Mouse (Mus musculus) lung, embryonic 16.5 days (tissue): ENCODE measurements around the gene Slc22a5. TPM values are rescaled to one million over a fixed set of nuclear protein-coding genes. Genes with fewer than 3 reads are reported as not detected.

Experiments
- polyA plus RNA-seq: library from polyadenylated mRNA; unstranded; fragments of >200 nt; fragmentation: Nextera tagmentation; extraction: Ambion mirVana; gene quantifications from 2 replicates; pipeline ENCODE4 v1.2.1, GENCODE M21; 2015

The Slc22a5 gene
- polyA plus RNA-seq, 1 experiment from 2014 or later = 9.1 TPM

Other genes with a start within 250 kb of the Slc22a5 start
- gene Rad50, start 184.3 kb downstream of the Slc22a5 start, polyA plus RNA-seq = 29.5 and 33.7 TPM in 2 replicates
- not detected in 2 replicates for gene Il5, start 170.9 kb downstream of the Slc22a5 start, polyA plus RNA-seq
- gene Irf1, start 121.6 kb downstream of the Slc22a5 start, polyA plus RNA-seq = 29.7 and 33.9 TPM in 2 replicates
- 0.24 and 0.39 TPM in 2 replicates for gene Gm17334, start 118.5 kb downstream of the Slc22a5 start, polyA plus RNA-seq
- 1.8 and 2.4 TPM in 2 replicates for gene Gm12216, start 32.4 kb downstream of the Slc22a5 start, polyA plus RNA-seq
- gene Slc22a21, start 88.7 kb upstream of the Slc22a5 start, polyA plus RNA-seq = 3.6 and 5.0 TPM in 2 replicates
- gene Slc22a4, start 136.4 kb upstream of the Slc22a5 start, polyA plus RNA-seq = 0.63 and 0.69 TPM in 2 replicates
- gene Pdlim4, start 177.4 kb upstream of the Slc22a5 start, polyA plus RNA-seq = 12.6 and 15.6 TPM in 2 replicates
- 41.4 and 47.4 TPM in 2 replicates for gene P4ha2, start 208.4 kb upstream of the Slc22a5 start, polyA plus RNA-seq